Mouse (Mus musculus) testis, adult 2 months (tissue): ENCODE measurements around the gene Gm10260. TPM values are rescaled to one million over a fixed set of nuclear protein-coding genes. Genes with fewer than 3 reads are reported as not detected.

ENCODE experiments used
- H3K27ac ChIP-seq: fragments of 200-500 bp; 2 replicates; pipeline ENCODE4 v1.5.1; 2012; ENCODE audit warnings: low read depth, low read length; ENCODE audit not compliant: control insufficient read depth, insufficient read depth
- H3K27me3 ChIP-seq: fragments of 200-500 bp; 2 replicates; pipeline ENCODE4 v1.6.1; 2012; ENCODE audit warnings: mild to moderate bottlenecking, low read length, moderate library complexity; ENCODE audit not compliant: control insufficient read depth, insufficient read depth
- H3K36me3 ChIP-seq: fragments of 200-500 bp; 2 replicates; pipeline ENCODE4 v1.6.1; 2012; ENCODE audit warnings: mild to moderate bottlenecking, low read length; ENCODE audit not compliant: control insufficient read depth, insufficient read depth
- H3K4me1 ChIP-seq: fragments of 200-500 bp; 2 replicates; pipeline ENCODE4 v1.6.1; 2012; ENCODE audit warnings: low read length; ENCODE audit not compliant: control insufficient read depth, insufficient read depth
- H3K4me3 ChIP-seq: fragments of 200-500 bp; 2 replicates; pipeline ENCODE4 v1.5.1; 2012; ENCODE audit warnings: low read depth, mild to moderate bottlenecking, low read length, moderate library complexity, mixed read lengths; ENCODE audit not compliant: control insufficient read depth
- CTCF ChIP-seq: fragments of 200-500 bp; IDR thresholded peaks from 2 replicates; pipeline ENCODE4 v1.5.1; 2012; ENCODE audit warnings: low read depth, mild to moderate bottlenecking, inconsistent platforms, low read length, moderate library complexity; ENCODE audit not compliant: control insufficient read depth, insufficient read depth, insufficient replicate concordance
- POLR2A ChIP-seq: fragments of 200-500 bp; IDR thresholded peaks from 2 replicates; pipeline ENCODE4 v1.6.1; 2012; ENCODE audit warnings: low read depth, mild to moderate bottlenecking, inconsistent platforms, low read length, moderate library complexity; ENCODE audit not compliant: control insufficient read depth
- polyA plus RNA-seq: library from polyadenylated mRNA; depleted of rRNA; stranded (reverse); fragments of >200 nt; gene quantifications from 2 replicates; pipeline ENCODE4 v1.2.3, GENCODE M21; 2012

The Gm10260 gene
- polyA plus RNA-seq, 1 experiment: 2.7 TPM

DNA sequence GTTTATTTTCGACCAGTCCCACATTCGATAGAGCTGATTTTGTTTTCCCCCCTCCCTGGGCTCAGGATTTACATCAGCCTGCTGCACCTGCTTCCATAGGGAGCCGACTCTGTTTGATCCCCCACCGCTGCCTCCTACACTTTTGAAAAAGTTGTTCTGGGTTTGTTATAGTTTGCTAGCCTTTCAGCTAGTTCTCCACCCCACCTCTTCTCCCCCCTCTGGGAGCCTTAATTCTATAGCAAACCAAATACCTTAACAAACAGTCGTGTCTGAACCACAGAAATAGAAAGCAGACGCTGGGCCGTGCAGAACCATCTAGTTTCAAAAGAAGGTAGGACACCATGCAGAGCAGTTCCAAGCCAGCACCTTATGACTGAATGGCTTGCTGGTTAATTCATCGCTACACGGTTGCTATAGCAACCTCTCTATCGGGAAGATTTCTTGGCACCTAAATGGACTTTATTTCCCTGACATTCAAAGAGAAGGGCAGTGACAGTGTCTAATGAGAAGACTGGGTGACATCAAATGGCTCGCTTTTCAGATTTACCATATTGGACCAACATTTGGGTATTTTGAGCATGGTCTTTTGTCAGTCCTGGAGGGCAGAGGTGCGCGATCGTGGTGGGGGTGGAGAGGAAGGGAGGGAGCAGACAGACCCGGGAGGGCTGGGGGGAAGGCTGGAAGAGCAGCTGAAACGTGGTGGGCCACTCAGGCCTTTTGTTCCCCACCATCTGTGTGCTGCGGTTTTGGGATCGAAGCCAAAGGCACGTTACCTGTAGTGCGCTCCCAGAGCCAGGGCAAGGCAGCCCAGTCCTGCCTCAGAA lies 13.2 kb downstream of the Gm10260 start:
- no peak for TF ChIP-seq CTCF
- TF ChIP-seq POLR2A: no peak
- Histone ChIP-seq H3K27me3 (no peaks in the 10 kb centered on the region), H3K36me3 (no peaks in the 10 kb centered on the region), H3K27ac (no peak overlapping the region), H3K4me1 (peaks cover 4% of the 10 kb centered on the region), H3K4me3 (peak overlapping the region; percentile 1; the same call in 1 of the 2 replicates)

DNA sequence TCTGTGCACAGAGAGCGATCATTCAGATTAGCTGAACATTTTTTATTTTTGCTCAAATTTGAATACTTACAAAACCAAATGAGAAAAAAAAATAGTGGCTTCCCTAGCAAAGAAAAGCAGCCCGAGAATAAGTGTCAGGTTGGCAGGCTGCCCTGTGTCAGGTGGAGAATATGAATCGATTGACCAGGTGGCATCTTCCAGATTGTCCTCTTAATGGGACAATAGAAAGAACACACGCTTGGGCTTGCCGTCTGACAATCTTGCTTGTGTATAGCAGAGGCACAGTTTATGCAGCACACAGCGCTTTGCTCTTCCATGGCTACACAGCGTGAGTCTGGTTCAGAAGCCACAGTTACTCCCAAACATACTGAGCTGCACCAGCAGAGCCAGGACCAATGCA lies 15.8 kb downstream of the Gm10260 start:
- TF ChIP-seq POLR2A: no peak
- TF ChIP-seq CTCF: no peak
- H3K36me3 ChIP-seq: no peaks in the 10 kb centered on the region
- H3K4me3 ChIP-seq: no peak overlapping the region
- H3K27ac ChIP-seq: no peak overlapping the region
- H3K27me3 ChIP-seq: no peaks in the 10 kb centered on the region
- H3K4me1 ChIP-seq: peaks cover 2% of the 10 kb centered on the region

DNA sequence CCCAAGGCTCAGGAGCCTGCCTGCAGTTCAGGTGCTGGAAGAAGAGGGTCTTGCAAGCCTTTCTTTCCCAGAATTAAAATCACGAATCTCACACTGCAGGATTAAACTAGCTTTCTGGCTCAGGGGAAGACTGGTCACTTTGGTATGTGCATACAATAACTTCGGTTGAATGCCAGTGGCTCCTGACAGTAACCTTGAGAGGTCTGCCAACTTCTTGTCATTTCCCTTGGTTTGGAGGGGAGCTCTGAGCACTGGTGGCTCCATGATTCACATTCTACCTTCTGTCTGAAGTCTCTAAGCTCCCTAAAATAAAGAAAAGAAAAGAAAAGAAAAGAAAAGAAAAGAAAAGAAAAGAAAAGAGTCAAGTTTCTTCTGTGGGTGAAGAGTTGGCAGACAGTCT lies 16.4 kb downstream of the Gm10260 start:
- peaks cover 2% of the 10 kb centered on the region for H3K4me1 ChIP-seq
- no peaks in the 10 kb centered on the region for H3K27me3 ChIP-seq
- no peak overlapping the region for H3K27ac ChIP-seq
- no peak overlapping the region for H3K4me3 ChIP-seq
- H3K36me3 ChIP-seq: no peaks in the 10 kb centered on the region
- no peak for TF ChIP-seq CTCF
- no peak for TF ChIP-seq POLR2A

DNA sequence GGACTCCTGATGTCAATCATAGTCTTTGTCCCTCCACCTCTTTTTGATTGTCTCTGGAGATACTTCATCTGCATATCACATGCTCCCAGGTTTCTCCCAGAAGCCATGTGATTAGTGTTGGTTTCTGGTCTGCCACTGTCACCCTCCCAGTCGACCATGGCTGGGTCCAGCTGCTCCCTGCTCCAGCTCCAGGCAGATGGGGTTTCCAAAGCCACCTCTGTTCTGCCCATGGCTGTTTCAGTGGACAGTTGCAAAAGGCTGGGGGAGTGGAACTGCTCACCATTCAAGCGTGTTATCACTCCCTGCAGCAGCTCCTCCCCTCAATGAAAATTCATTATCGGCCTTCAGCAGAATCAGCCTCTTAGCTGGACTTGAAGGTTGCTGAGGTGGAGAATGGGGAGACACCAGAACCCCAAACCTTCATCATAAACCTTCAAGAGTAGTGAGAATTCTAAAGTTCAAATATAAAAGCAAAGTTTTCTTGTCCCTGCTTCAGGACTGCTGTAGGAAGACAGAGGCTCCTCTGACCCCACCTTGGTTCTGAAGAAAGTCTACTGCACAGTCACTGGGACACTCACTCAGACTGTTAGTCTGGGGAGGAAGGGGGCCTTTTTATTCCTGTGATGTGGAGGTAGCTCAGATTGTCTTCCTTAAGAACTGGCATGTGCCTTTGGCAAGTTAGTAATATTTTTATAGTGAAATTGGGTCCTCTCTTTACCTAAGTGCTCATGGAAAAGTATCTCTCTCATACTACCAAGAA lies 17.0 kb downstream of the Gm10260 start:
- Histone ChIP-seq H3K27me3 (no peaks in the 10 kb centered on the region), H3K27ac (no peak overlapping the region), H3K36me3 (no peaks in the 10 kb centered on the region), H3K4me3 (no peak overlapping the region), H3K4me1 (peaks cover 2% of the 10 kb centered on the region)
- TF ChIP-seq POLR2A (no peak), CTCF (no peak)

DNA sequence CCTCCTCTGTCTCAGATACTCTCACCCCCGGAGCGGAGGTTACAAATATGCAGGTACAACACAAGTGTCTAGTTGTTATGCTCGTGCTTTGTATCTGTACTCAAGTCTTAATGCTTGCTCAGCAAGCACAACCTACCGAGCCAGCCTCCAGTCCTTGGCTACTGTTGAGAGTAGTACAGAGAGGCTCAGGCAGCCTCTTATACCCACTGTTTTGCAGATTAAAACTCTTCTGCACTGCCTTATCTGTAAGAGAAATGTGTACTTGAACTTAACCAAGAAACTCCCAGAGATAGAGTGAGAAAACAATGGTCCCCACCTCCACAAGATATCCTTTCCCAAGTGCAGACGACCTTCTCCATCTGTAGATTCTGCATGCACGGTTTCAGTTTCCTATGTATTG lies 24.5 kb downstream of the Gm10260 start:
- no peaks in the 10 kb centered on the region for H3K4me1 ChIP-seq
- H3K4me3 ChIP-seq: no peak overlapping the region
- no peaks in the 10 kb centered on the region for H3K27me3 ChIP-seq
- no peaks in the 10 kb centered on the region for H3K36me3 ChIP-seq
- TF ChIP-seq CTCF (no peak), POLR2A (no peak)
- no peak overlapping the region for H3K27ac ChIP-seq

DNA sequence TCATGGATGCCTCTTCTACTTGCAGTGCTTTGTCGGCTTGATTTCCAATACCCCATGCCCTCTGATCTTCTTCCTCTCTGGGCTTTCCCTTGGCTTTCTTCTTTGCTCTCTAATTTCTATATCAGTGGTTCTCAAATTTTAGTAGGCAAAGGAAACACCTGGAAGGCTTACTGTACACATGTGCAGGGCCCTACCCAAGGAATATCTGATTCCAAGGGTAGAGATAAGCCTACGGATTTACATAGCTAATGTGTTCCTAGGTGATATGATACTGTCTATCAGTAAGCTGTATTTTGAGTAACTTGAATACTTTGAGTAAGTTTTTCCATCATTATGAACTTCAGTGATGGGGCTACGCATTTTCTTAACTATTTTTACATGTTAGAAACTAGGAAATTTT lies 25.7 kb downstream of the Gm10260 start:
- Histone ChIP-seq H3K36me3 (no peaks in the 10 kb centered on the region), H3K27me3 (no peaks in the 10 kb centered on the region), H3K27ac (no peak overlapping the region), H3K4me3 (no peak overlapping the region), H3K4me1 (no peaks in the 10 kb centered on the region)
- TF ChIP-seq POLR2A (no peak), CTCF (no peak)

DNA sequence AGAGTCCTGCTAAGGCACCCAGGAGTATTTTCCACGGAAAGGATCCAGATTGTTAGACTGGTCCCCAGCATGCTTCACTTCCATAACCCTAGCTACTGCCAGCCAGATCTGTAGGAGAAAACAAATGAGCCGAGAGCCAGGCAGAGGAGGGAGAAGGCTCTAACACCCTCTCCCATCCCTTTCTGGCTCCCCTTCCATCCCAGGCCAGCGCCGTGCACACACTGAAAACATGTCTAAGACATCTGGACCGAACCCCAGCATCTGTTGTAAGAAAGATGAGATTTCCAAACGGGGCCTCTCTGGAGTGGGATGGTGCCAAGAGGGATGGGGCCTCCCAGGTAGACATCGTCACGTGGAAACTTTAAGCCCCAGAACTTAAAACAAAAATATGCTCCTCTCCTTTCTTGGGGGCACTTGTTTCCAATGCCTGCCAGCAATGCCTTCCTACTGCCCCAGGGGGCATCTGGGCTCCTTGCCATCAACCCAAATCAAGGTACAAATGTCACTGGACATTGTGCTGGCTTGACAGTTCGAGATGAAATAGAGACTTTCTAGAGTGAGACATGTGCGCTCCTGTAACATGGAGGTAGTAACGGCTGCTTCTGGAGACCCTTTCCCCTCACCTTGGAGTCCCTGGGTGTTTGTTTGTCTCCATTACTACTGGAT lies 35.1 kb downstream of the Gm10260 start:
- TF ChIP-seq POLR2A (no peak), CTCF (no peak)
- Histone ChIP-seq H3K27me3 (no peaks in the 10 kb centered on the region), H3K36me3 (no peaks in the 10 kb centered on the region), H3K4me1 (no peaks in the 10 kb centered on the region), H3K4me3 (no peak overlapping the region), H3K27ac (no peak overlapping the region)
